Mouse (Mus musculus) duodenum, adult 2 months (tissue): ENCODE data around the gene Chkb. TPM values are rescaled to one million over a fixed set of nuclear protein-coding genes. Genes with fewer than 3 reads are reported as not detected.

ENCODE experiments used
- polyA plus RNA-seq: library from polyadenylated mRNA; depleted of rRNA; stranded (reverse); fragments of >200 nt; gene quantifications from 2 replicates; pipeline ENCODE4 v1.2.3, GENCODE M21; 2012; ENCODE audit warnings: low replicate concordance; rRNA removed

Chkb gene
- polyA plus RNA-seq = 104 and 155 TPM in 2 replicates

GRCm38 (mm10) chr15:89429352-89430221, at the start of gene Chkb, which contains the start of the genes C730034F03Rik and Gm44502:
TSS of gene Chkb (minus strand) at chr15:89429908.
TSS of gene C730034F03Rik (plus strand) at chr15:89429589.
TSS of gene Gm44502 (minus strand) at chr15:89429696.

GRCm38 (mm10) chr15:89477091-89477491, 47.4 kb upstream of the Chkb start, which contains the start of gene Arsa:
TSS of gene Arsa (minus strand) at chr15:89477425.

GRCm38 (mm10) chr15:89453865-89454478, 24.3 kb upstream of the Chkb start, which contains the start of gene Mapk8ip2:
TSS of gene Mapk8ip2 (plus strand) at chr15:89453913.

GRCm38 (mm10) chr15:89425711-89426121, 4.0 kb downstream of the Chkb start, which contains the start of gene Cpt1b:
TSS of gene Cpt1b (minus strand) at chr15:89425863.

GRCm38 (mm10) chr15:89410118-89410517, 19.6 kb downstream of the Chkb start, which contains the start of gene Syce3:
TSS of gene Syce3 (minus strand) at chr15:89410503.

GRCm38 (mm10) chr15:89384617-89385016, 45.1 kb downstream of the Chkb start, which contains the start of gene Klhdc7b:
TSS of gene Klhdc7b (plus strand) at chr15:89384917.

GRCm38 (mm10) chr15:89378831-89379401, 50.8 kb downstream of the Chkb start, which contains the start of gene Odf3b:
TSS of gene Odf3b (minus strand) at chr15:89379282.

GRCm38 (mm10) chr15:89376957-89377356, 52.8 kb downstream of the Chkb start, which contains the start of gene Tymp:
TSS of gene Tymp (minus strand) at chr15:89377039.

Other genes starting within 250 kb of the Chkb start
- 257 and 402 TPM in 2 replicates for gene Plxnb2, start 249.1 kb downstream of the Chkb start, polyA plus RNA-seq
- 12.6 and 17.4 TPM in 2 replicates for gene Dennd6b, start 233.4 kb downstream of the Chkb start, polyA plus RNA-seq
- gene Ppp6r2, start 218.4 kb downstream of the Chkb start, polyA plus RNA-seq = 252 and 373 TPM in 2 replicates
- gene Sbf1, start 114.6 kb downstream of the Chkb start, polyA plus RNA-seq = 150 and 156 TPM in 2 replicates
- 0.59 and 3.3 TPM in 2 replicates for gene Adm2, start 107.2 kb downstream of the Chkb start, polyA plus RNA-seq
- gene Miox, start 95.5 kb downstream of the Chkb start, polyA plus RNA-seq = 0.21 TPM in 1 of 2 replicates, not detected in the other
- gene Lmf2, start 74.2 kb downstream of the Chkb start, polyA plus RNA-seq = 30.4 and 32.4 TPM in 2 replicates
- 97.4 and 142 TPM in 2 replicates for gene Ncaph2, start 74.2 kb downstream of the Chkb start, polyA plus RNA-seq
- 308 and 600 TPM in 2 replicates for gene Sco2, start 56.1 kb downstream of the Chkb start, polyA plus RNA-seq
- gene Tymp, start 52.9 kb downstream of the Chkb start, polyA plus RNA-seq = 99.3 and 259 TPM in 2 replicates
- gene Odf3b, start 50.6 kb downstream of the Chkb start, polyA plus RNA-seq = 108 and 177 TPM in 2 replicates
- 2.8 and 3.0 TPM in 2 replicates for gene Klhdc7b, start 45.0 kb downstream of the Chkb start, polyA plus RNA-seq
- 0.78 and 1.7 TPM in 2 replicates for gene Syce3, start 19.4 kb downstream of the Chkb start, polyA plus RNA-seq
- gene Cpt1b, start 4.0 kb downstream of the Chkb start, polyA plus RNA-seq = 2.7 and 2.8 TPM in 2 replicates
- gene C730034F03Rik, start 319 bp downstream of the Chkb start, polyA plus RNA-seq = 0.21 and 0.41 TPM in 2 replicates
- gene Gm44502, start 212 bp downstream of the Chkb start, polyA plus RNA-seq = 5.1 and 5.5 TPM in 2 replicates
- 0.81 and 1.0 TPM in 2 replicates for gene Mapk8ip2, start 24.0 kb upstream of the Chkb start, polyA plus RNA-seq
- gene Arsa, start 47.5 kb upstream of the Chkb start, polyA plus RNA-seq = 35.8 and 42.8 TPM in 2 replicates
- gene Shank3, start 69.7 kb upstream of the Chkb start, polyA plus RNA-seq = 7.7 and 8.7 TPM in 2 replicates
- gene Acr, start 138.4 kb upstream of the Chkb start, polyA plus RNA-seq = 0.13 and 0.34 TPM in 2 replicates
- 1.0 and 3.9 TPM in 2 replicates for gene Rabl2, start 162.0 kb upstream of the Chkb start, polyA plus RNA-seq